Mouse (Mus musculus) inflammation-experienced regulatory T-cells, adult 6 months (primary cell): ENCODE results near the gene Calhm1. TPM values are rescaled to one million over a fixed set of nuclear protein-coding genes. Genes with fewer than 3 reads are reported as not detected.

ENCODE experiments used
- polyA plus RNA-seq, 3 experiments: library from polyadenylated mRNA; unstranded; fragments of 100-300 nt; shearing (Covaris generic); gene quantifications; one replicate each; pipeline ENCODE4 v1.2.1; 2017

The Calhm1 gene
- polyA plus RNA-seq, 3 experiments from 2014 or later = not detected

Other genes starting within 250 kb of the Calhm1 start
- gene Ina, start 129.6 kb downstream of the Calhm1 start, polyA plus RNA-seq = not detected
- 10 to 100 TPM; 22.1 to 37.3 (median 31.6) TPM for gene Nt5c2, start 129.1 kb downstream of the Calhm1 start, polyA plus RNA-seq
- 10 to 100 TPM in 1 of 3 experiments, 1 to 10 TPM in 2; 4.9 to 10.8 (median 9.7) TPM for gene Pcgf6, start 93.3 kb downstream of the Calhm1 start, polyA plus RNA-seq
- gene Taf5, start 76.5 kb downstream of the Calhm1 start, polyA plus RNA-seq = 1 to 10 TPM; 1.6 to 3.3 (median 1.8) TPM
- 100 to 1,000 TPM; 223 to 391 (median 299) TPM for gene Usmg5, start 53.6 kb downstream of the Calhm1 start, polyA plus RNA-seq
- 1 to 10 TPM; 5.9 to 8.5 (median 7.3) TPM for gene Pdcd11, start 53.5 kb downstream of the Calhm1 start, polyA plus RNA-seq
- gene Calhm2, start 6.0 kb downstream of the Calhm1 start, polyA plus RNA-seq = 10 to 100 TPM; 13.3 to 21.6 (median 15.8) TPM
- not detected for gene Calhm3, start 13.5 kb upstream of the Calhm1 start, polyA plus RNA-seq
- under 1 TPM; 0.19 to 0.32 (median 0.25) TPM for gene Neurl1a, start 34.6 kb upstream of the Calhm1 start, polyA plus RNA-seq